Mouse (Mus musculus) limb, embryonic 11.5 days (tissue): ENCODE results near the gene Elfn2. TPM values are rescaled to one million over a fixed set of nuclear protein-coding genes. Genes with fewer than 3 reads are reported as not detected.

Experiments
- ATAC-seq: fragments of 200-750 bp; cut with Nextera tagmentation; 2 replicates; pipeline ENCODE4 v1.8.0; 2017; ENCODE audit warnings: low read depth; ENCODE audit not compliant: insufficient number of reproducible peaks, low FRiP score, low TSS enrichment
- DNase-seq: peaks from one replicate; pipeline ENCODE4 v3.0.0-alpha.2; 2015; ENCODE audit warnings: low spot score
- H3K27ac ChIP-seq: fragments of 300-500 bp; sonication (generic); replicated peaks from 2 replicates; pipeline ENCODE4 v1.5.1; 2014; ENCODE audit warnings: low read depth, mild to moderate bottlenecking, low read length
- H3K27me3 ChIP-seq: fragments of 300-500 bp; sonication (generic); 2 replicates; pipeline ENCODE4 v1.6.1; 2014; ENCODE audit warnings: mild to moderate bottlenecking, low read length, mixed read lengths; ENCODE audit not compliant: control insufficient read depth, insufficient read depth
- H3K36me3 ChIP-seq: fragments of 300-500 bp; sonication (generic); 2 replicates; pipeline ENCODE4 v1.6.1; 2014; ENCODE audit warnings: mild to moderate bottlenecking, low read length, moderate library complexity, mixed read lengths; ENCODE audit not compliant: control insufficient read depth, insufficient read depth
- H3K4me1 ChIP-seq: fragments of 300-500 bp; sonication (generic); 2 replicates; pipeline ENCODE4 v1.6.1; 2014; ENCODE audit warnings: low read length, mixed read lengths; ENCODE audit not compliant: control insufficient read depth, insufficient read depth
- H3K4me2 ChIP-seq: fragments of 300-500 bp; sonication (generic); 2 replicates; pipeline ENCODE4 v1.6.1; 2014; ENCODE audit warnings: low read depth, mild to moderate bottlenecking, moderate library complexity; ENCODE audit not compliant: severe bottlenecking
- H3K4me3 ChIP-seq: fragments of 300-500 bp; sonication (generic); 2 replicates; pipeline ENCODE4 v1.5.1; 2014; ENCODE audit warnings: low read depth, low read length
- H3K9ac ChIP-seq: fragments of 300-500 bp; sonication (generic); 2 replicates; pipeline ENCODE4 v1.6.1; 2014; ENCODE audit warnings: mild to moderate bottlenecking, low read length
- H3K9me3 ChIP-seq: fragments of 300-500 bp; sonication (generic); 2 replicates; pipeline ENCODE4 v1.6.1; 2016; ENCODE audit warnings: low read length; ENCODE audit not compliant: control insufficient read depth
- WGBS: fragments of 180-500 bp; shearing (Covaris S2); extraction: QIAGEN DNeasy Blood & Tissue Kit; methylation state at CpG from one replicate; pipeline ENCODE4 v1.1.7; 2014; 5-methylcytosine and 5-hydroxymethylcytosine counted together
- polyA plus RNA-seq: library from polyadenylated mRNA; unstranded; fragments of >200 nt; fragmentation: Nextera tagmentation; extraction: Ambion mirVana; gene quantifications from 2 replicates; pipeline ENCODE4 v1.2.1, GENCODE M21; 2014

Elfn2 gene
- polyA plus RNA-seq, 1 experiment from 2014 or later, result not detected

- no peak overlapping the region for H3K27ac ChIP-seq
- ATAC-seq, result no peak
- H3K27me3 ChIP-seq, result no peaks in the 10 kb centered on the region
- H3K4me3 ChIP-seq, result no peak overlapping the region
- no peaks in the 10 kb centered on the region for H3K9me3 ChIP-seq
- no peak overlapping the region for H3K4me2 ChIP-seq
- H3K9ac ChIP-seq, result no peak overlapping the region
- no peaks in the 10 kb centered on the region for H3K4me1 ChIP-seq
- H3K36me3 ChIP-seq, result no peaks in the 10 kb centered on the region
- no peak for DNase-seq
Observed at GRCm38 (mm10) chr15:78752991-78753390, 34.4 kb upstream of the Elfn2 start.

- Histone ChIP-seq H3K27me3 (no peaks in the 10 kb centered on the region), H3K27ac (no peak overlapping the region), H3K4me1 (no peaks in the 10 kb centered on the region), H3K36me3 (no peaks in the 10 kb centered on the region), H3K4me2 (no peak overlapping the region), H3K9me3 (no peaks in the 10 kb centered on the region), H3K9ac (no peak overlapping the region), H3K4me3 (no peak overlapping the region)
- ATAC-seq (no peak), DNase-seq (no peak)
- 64% methylated on average over 6 of the region's 6 CpGs for WGBS
Observed at GRCm38 (mm10) chr15:78750608-78751350, 32.2 kb upstream of the Elfn2 start.

- no peaks in the 10 kb centered on the region for H3K36me3 ChIP-seq
- WGBS, result 40% methylated on average over 5 of the region's 5 CpGs
- no peak overlapping the region for H3K4me3 ChIP-seq
- ATAC-seq (no peak), DNase-seq (peak; percentile 75)
- no peaks in the 10 kb centered on the region; the same call in 1 of the 2 replicates for H3K9me3 ChIP-seq
- H3K4me2 ChIP-seq, result no peak overlapping the region
- H3K4me1 ChIP-seq, result no peaks in the 10 kb centered on the region
- H3K27me3 ChIP-seq, result no peaks in the 10 kb centered on the region
- H3K27ac ChIP-seq, result no peak overlapping the region
- no peak overlapping the region for H3K9ac ChIP-seq
Observed at GRCm38 (mm10) chr15:78749855-78750254, 31.3 kb upstream of the Elfn2 start.

GRCm38 (mm10) chr15:78744206-78744605 is 25.6 kb upstream of the Elfn2 start:
- no peak overlapping the region for H3K9ac ChIP-seq
- no peaks in the 10 kb centered on the region for H3K27me3 ChIP-seq
- WGBS, result 3% methylated on average over 5 of the region's 5 CpGs
- no peaks in the 10 kb centered on the region; the same call in 1 of the 2 replicates for H3K9me3 ChIP-seq
- H3K4me1 ChIP-seq, result no peaks in the 10 kb centered on the region
- H3K36me3 ChIP-seq, result no peaks in the 10 kb centered on the region
- no peak for ATAC-seq
- peak; percentile 90 for DNase-seq
- no peak overlapping the region for H3K27ac ChIP-seq
- H3K4me3 ChIP-seq, result no peak overlapping the region
- H3K4me2 ChIP-seq, result no peak overlapping the region

- 77% methylated on average over 10 of the region's 10 CpGs for WGBS
- Histone ChIP-seq H3K9me3 (no peaks in the 10 kb centered on the region; the same call in 1 of the 2 replicates), H3K4me1 (no peaks in the 10 kb centered on the region), H3K4me3 (no peak overlapping the region), H3K27me3 (no peaks in the 10 kb centered on the region), H3K27ac (no peak overlapping the region), H3K4me2 (no peak overlapping the region), H3K36me3 (no peaks in the 10 kb centered on the region), H3K9ac (no peak overlapping the region)
- ATAC-seq (no peak), DNase-seq (no peak)
Observed at GRCm38 (mm10) chr15:78742831-78743230, 24.3 kb upstream of the Elfn2 start.

- Histone ChIP-seq H3K36me3 (no peaks in the 10 kb centered on the region), H3K4me1 (no peaks in the 10 kb centered on the region), H3K4me3 (no peak overlapping the region), H3K9me3 (no peaks in the 10 kb centered on the region; the same call in 1 of the 2 replicates), H3K27ac (no peak overlapping the region), H3K4me2 (no peak overlapping the region), H3K27me3 (peaks cover 2% of the 10 kb centered on the region; the same call in 1 of the 2 replicates), H3K9ac (no peak overlapping the region)
- WGBS, result 51% methylated on average over 12 of the region's 12 CpGs
- ATAC-seq (no peak), DNase-seq (no peak)
Observed at GRCm38 (mm10) chr15:78740662-78741061, 22.1 kb upstream of the Elfn2 start.

- H3K9me3 ChIP-seq, result no peaks in the 10 kb centered on the region
- peaks cover 2% of the 10 kb centered on the region; the same call in 1 of the 2 replicates for H3K27me3 ChIP-seq
- H3K36me3 ChIP-seq, result no peaks in the 10 kb centered on the region
- DNase-seq, result no peak
- H3K4me1 ChIP-seq, result no peaks in the 10 kb centered on the region
- H3K4me2 ChIP-seq, result no peak overlapping the region
- no peak overlapping the region for H3K9ac ChIP-seq
- no peak for ATAC-seq
- no peak overlapping the region for H3K4me3 ChIP-seq
- H3K27ac ChIP-seq, result no peak overlapping the region
- 38% methylated on average over 6 of the region's 6 CpGs for WGBS
Observed at GRCm38 (mm10) chr15:78737146-78737545, 18.6 kb upstream of the Elfn2 start.

- Histone ChIP-seq H3K4me2 (no peak overlapping the region), H3K27me3 (peaks cover 2% of the 10 kb centered on the region; the same call in 1 of the 2 replicates), H3K27ac (no peak overlapping the region), H3K4me3 (no peak overlapping the region), H3K36me3 (no peaks in the 10 kb centered on the region), H3K4me1 (no peaks in the 10 kb centered on the region), H3K9me3 (no peaks in the 10 kb centered on the region), H3K9ac (no peak overlapping the region)
- 8% methylated on average over 7 of the region's 7 CpGs for WGBS
- DNase-seq (no peak), ATAC-seq (no peak)
Observed at GRCm38 (mm10) chr15:78736681-78737100, 18.1 kb upstream of the Elfn2 start.
